Mouse (Mus musculus) thymus, postnatal 36 days (tissue): Measurements from ENCODE around the gene Gm20388.

ENCODE experiments used
- DNase-seq, 2 experiments: peaks; one replicate each; pipeline ENCODE4 v3.0.0; 2022; ENCODE audit warnings: mixed read lengths in 2 of 2

The Gm20388 gene

GRCm38 (mm10) chr8:120234457-120234856 is 323.8 kb downstream of the Gm20388 start:
- no peak for DNase-seq

- no peak for DNase-seq
Observed at GRCm38 (mm10) chr8:120234866-120235265, 324.2 kb downstream of the Gm20388 start.

- DNase-seq: no peak
Observed at GRCm38 (mm10) chr8:120243222-120243621, 332.6 kb downstream of the Gm20388 start.

GRCm38 (mm10) chr8:120243916-120244451 is 333.3 kb downstream of the Gm20388 start:
- no peak for DNase-seq

- no peak for DNase-seq
Observed at GRCm38 (mm10) chr8:120244553-120244952, 333.9 kb downstream of the Gm20388 start.

GRCm38 (mm10) chr8:120247618-120248017 is 337.0 kb downstream of the Gm20388 start:
- no peak for DNase-seq

- DNase-seq: no peak
Observed at GRCm38 (mm10) chr8:120248031-120248430, 337.4 kb downstream of the Gm20388 start.

GRCm38 (mm10) chr8:120248451-120248850 is 337.8 kb downstream of the Gm20388 start:
- no peak for DNase-seq

GRCm38 (mm10) chr8:120249800-120250336 is 339.2 kb downstream of the Gm20388 start:
- DNase-seq: no peak

GRCm38 (mm10) chr8:120250750-120251410 is 340.2 kb downstream of the Gm20388 start:
- DNase-seq: no peak

- DNase-seq: no peak
Observed at GRCm38 (mm10) chr8:120251411-120252035, 340.9 kb downstream of the Gm20388 start.

GRCm38 (mm10) chr8:120253626-120254025 is 343.0 kb downstream of the Gm20388 start:
- no peak for DNase-seq

GRCm38 (mm10) chr8:120255406-120255987 is 344.9 kb downstream of the Gm20388 start:
- DNase-seq: no peak

GRCm38 (mm10) chr8:120256958-120257357 is 346.3 kb downstream of the Gm20388 start:
- DNase-seq: no peak

GRCm38 (mm10) chr8:120259206-120259605 is 348.6 kb downstream of the Gm20388 start:
- no peak for DNase-seq

GRCm38 (mm10) chr8:120260677-120261076 is 350.0 kb downstream of the Gm20388 start:
- no peak for DNase-seq

- DNase-seq: no peak
Observed at GRCm38 (mm10) chr8:120261338-120262120, 350.9 kb downstream of the Gm20388 start.

- DNase-seq: no peak
Observed at GRCm38 (mm10) chr8:120263879-120264278, 353.2 kb downstream of the Gm20388 start.

- DNase-seq: no peak
Observed at GRCm38 (mm10) chr8:120264388-120264943, 353.8 kb downstream of the Gm20388 start.

- no peak for DNase-seq
Observed at GRCm38 (mm10) chr8:120264944-120265453, 354.4 kb downstream of the Gm20388 start.

GRCm38 (mm10) chr8:120265471-120265870 is 354.8 kb downstream of the Gm20388 start:
- no peak for DNase-seq

- DNase-seq: no peak
Observed at GRCm38 (mm10) chr8:120268541-120268980, 357.9 kb downstream of the Gm20388 start.
